Mouse (Mus musculus) thymus, adult 2 months (tissue): ENCODE measurements around the gene Edil3. TPM values are rescaled to one million over a fixed set of nuclear protein-coding genes. Genes with fewer than 3 reads are reported as not detected.

Experiments
- DNase-seq: peaks from one replicate; pipeline ENCODE4 v3.0.0; 2021
- H3K27ac ChIP-seq: fragments of 200-500 bp; 2 replicates; pipeline ENCODE4 v1.5.1; 2012; ENCODE audit warnings: low read length, control low read depth; ENCODE audit not compliant: control insufficient read depth, insufficient read depth
- H3K27me3 ChIP-seq: fragments of 200-500 bp; 2 replicates; pipeline ENCODE4 v1.6.1; 2012; ENCODE audit warnings: mild to moderate bottlenecking, low read length, moderate library complexity, mixed read lengths; ENCODE audit not compliant: control insufficient read depth, insufficient read depth
- H3K36me3 ChIP-seq: fragments of 200-500 bp; 2 replicates; pipeline ENCODE4 v1.6.1; 2012; ENCODE audit warnings: mild to moderate bottlenecking, low read length, moderate library complexity; ENCODE audit not compliant: control insufficient read depth, insufficient read depth
- H3K4me1 ChIP-seq: fragments of 200-500 bp; replicated peaks from 2 replicates; pipeline ENCODE4 v1.6.1; 2012; ENCODE audit warnings: low read length; ENCODE audit not compliant: control insufficient read depth, insufficient read depth
- H3K4me3 ChIP-seq: fragments of 200-500 bp; 2 replicates; pipeline ENCODE4 v1.5.1; 2012; ENCODE audit warnings: mild to moderate bottlenecking, low read length, control low read depth, moderate library complexity; ENCODE audit not compliant: control insufficient read depth, insufficient read depth
- CTCF ChIP-seq: fragments of 200-500 bp; IDR thresholded peaks from 2 replicates; pipeline ENCODE4 v1.5.1; 2012; ENCODE audit warnings: mild to moderate bottlenecking, control low read depth, low read length, moderate library complexity, borderline replicate concordance; ENCODE audit not compliant: control insufficient read depth, poor library complexity, insufficient read depth; ENCODE audit errors: extremely low read depth
- POLR2A ChIP-seq: fragments of 200-500 bp; IDR thresholded peaks from 2 replicates; pipeline ENCODE4 v1.6.1; 2012; ENCODE audit warnings: mild to moderate bottlenecking, low read length, control low read depth, moderate library complexity; ENCODE audit not compliant: control insufficient read depth, poor library complexity, insufficient read depth; ENCODE audit errors: extremely low read depth
- WGBS: fragments of 180-500 bp; shearing (Covaris S2); methylation state at CpG from one replicate; pipeline ENCODE4 v1.1.7; 2018; 5-methylcytosine and 5-hydroxymethylcytosine counted together
- polyA plus RNA-seq: library from polyadenylated mRNA; depleted of rRNA; stranded (reverse); fragments of >200 nt; gene quantifications from 2 replicates; pipeline ENCODE4 v1.2.3, GENCODE M21; 2012

Edil3 gene
- polyA plus RNA-seq, 1 experiment = not detected

DNA sequence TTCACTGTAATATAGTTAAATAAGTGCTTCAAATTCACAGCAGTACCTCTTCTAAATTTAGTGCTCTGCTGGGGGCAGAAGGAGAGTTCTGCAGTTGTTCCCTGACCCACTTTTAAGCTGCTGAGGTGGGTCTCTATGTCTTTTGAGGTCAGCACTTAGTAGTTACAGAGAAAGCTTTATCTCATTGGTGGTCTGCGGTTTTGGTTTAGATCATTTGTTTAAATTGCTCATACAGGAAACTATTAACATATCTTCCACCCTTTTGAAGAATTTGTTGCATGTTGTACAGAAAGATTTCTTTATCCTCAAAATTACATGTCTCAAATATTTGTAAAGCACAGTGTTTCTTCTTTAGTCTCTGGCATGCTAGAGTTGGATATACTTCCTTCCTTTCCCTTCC, 12.5 kb downstream of the Edil3 start:
- WGBS = 63% methylated on average over 1 of the region's 1 CpGs
- H3K27ac ChIP-seq = no peak overlapping the region
- no peaks in the 10 kb centered on the region for H3K27me3 ChIP-seq
- DNase-seq = no peak
- TF ChIP-seq POLR2A = no peak
- TF ChIP-seq CTCF = no peak
- H3K4me1 ChIP-seq = no peaks in the 10 kb centered on the region
- H3K36me3 ChIP-seq = no peaks in the 10 kb centered on the region
- no peak overlapping the region for H3K4me3 ChIP-seq

DNA sequence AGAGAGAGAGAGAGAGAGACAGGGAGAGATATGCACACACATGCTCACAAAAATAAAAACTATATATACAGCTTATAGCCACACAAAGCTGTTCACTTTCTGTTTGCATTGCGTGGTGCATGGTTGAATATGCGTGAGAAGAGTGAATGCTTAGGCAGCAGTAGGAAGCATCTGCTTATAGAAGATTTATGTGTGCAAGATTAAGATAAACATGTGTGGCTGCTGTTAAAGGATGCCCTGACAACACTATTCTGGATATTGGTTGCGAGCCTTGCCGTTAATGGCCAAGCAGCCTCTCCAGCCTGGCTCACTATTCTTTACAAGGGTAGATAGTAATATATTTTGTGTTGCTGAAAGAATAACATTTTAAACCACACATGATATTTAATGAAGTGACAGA, 28.5 kb downstream of the Edil3 start:
- no peaks in the 10 kb centered on the region for H3K36me3 ChIP-seq
- H3K4me1 ChIP-seq = no peaks in the 10 kb centered on the region
- no peak for DNase-seq
- TF ChIP-seq CTCF = no peak
- TF ChIP-seq POLR2A = no peak
- no peak overlapping the region for H3K27ac ChIP-seq
- H3K4me3 ChIP-seq = no peak overlapping the region
- 69% methylated on average over 4 of the region's 4 CpGs for WGBS
- H3K27me3 ChIP-seq = no peaks in the 10 kb centered on the region

DNA sequence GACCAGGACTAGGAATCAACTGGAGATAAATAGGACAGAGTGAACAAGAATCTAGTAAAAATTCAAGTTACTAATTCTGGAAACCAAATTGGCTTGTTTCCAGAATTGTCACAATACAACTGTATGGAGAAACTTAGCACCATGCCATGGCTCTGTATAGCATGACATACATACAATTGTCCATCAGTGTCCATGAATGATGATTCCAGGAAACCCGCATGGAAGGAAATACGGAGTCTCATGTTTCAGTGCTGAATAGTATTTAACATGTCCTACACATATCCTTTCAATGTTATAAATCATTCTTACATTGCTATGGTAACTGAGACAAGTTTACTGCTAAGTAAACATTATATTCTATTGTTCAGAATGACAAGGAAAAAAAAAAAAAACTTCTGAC, 58.7 kb downstream of the Edil3 start:
- no peak for DNase-seq
- Histone ChIP-seq H3K36me3 (no peaks in the 10 kb centered on the region), H3K4me1 (no peaks in the 10 kb centered on the region), H3K27ac (no peak overlapping the region), H3K27me3 (no peaks in the 10 kb centered on the region), H3K4me3 (no peak overlapping the region)
- 85% methylated on average over 2 of the region's 2 CpGs for WGBS
- TF ChIP-seq POLR2A = no peak
- TF ChIP-seq CTCF = no peak

GRCm38 (mm10) chr13:88890728-88891127, 69.5 kb downstream of the Edil3 start:
- Histone ChIP-seq H3K36me3 (no peaks in the 10 kb centered on the region), H3K27me3 (no peaks in the 10 kb centered on the region), H3K4me1 (no peaks in the 10 kb centered on the region), H3K27ac (no peak overlapping the region), H3K4me3 (no peak overlapping the region)
- WGBS = 91% methylated on average over 3 of the region's 3 CpGs
- no peak for DNase-seq
- TF ChIP-seq CTCF (no peak), POLR2A (no peak)

DNA sequence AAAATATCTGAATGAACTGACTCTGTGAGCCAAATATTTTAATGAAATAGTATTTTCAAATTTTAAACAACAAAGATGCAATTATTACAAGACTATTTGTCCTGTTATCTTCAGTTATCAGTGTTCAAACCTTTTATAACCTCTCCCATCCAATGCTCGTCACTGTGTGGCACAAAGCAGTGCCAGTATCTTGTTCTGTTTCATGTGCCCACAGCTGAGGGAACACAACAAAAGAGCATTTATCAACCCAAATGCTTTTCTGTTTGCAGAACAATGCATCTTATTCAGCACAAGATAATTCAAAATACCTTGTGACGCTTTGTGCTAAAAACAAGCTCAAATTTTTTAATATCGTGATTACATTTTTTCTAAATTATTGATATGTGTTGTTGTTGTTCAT, 78.8 kb downstream of the Edil3 start:
- DNase-seq = no peak
- no peak for TF ChIP-seq CTCF
- no peak for TF ChIP-seq POLR2A
- Histone ChIP-seq H3K27me3 (no peaks in the 10 kb centered on the region), H3K4me3 (no peak overlapping the region), H3K36me3 (no peaks in the 10 kb centered on the region), H3K27ac (no peak overlapping the region), H3K4me1 (no peaks in the 10 kb centered on the region)
- WGBS = 96% methylated on average over 3 of the region's 3 CpGs

- Histone ChIP-seq H3K27me3 (no peaks in the 10 kb centered on the region), H3K27ac (no peak overlapping the region), H3K4me3 (no peak overlapping the region), H3K36me3 (no peaks in the 10 kb centered on the region), H3K4me1 (no peaks in the 10 kb centered on the region)
- WGBS = 93% methylated on average over 1 of the region's 1 CpGs
- no peak for TF ChIP-seq CTCF
- no peak for TF ChIP-seq POLR2A
- DNase-seq = no peak
These were observed 86.1 kb downstream of the Edil3 start for GRCm38 (mm10) chr13:88907405-88907804.

GRCm38 (mm10) chr13:88908187-88908586, 86.9 kb downstream of the Edil3 start:
- H3K4me3 ChIP-seq = no peak overlapping the region
- 88% methylated on average over 1 of the region's 1 CpGs for WGBS
- no peaks in the 10 kb centered on the region for H3K4me1 ChIP-seq
- no peaks in the 10 kb centered on the region for H3K36me3 ChIP-seq
- no peak for DNase-seq
- TF ChIP-seq CTCF = no peak
- no peak for TF ChIP-seq POLR2A
- H3K27me3 ChIP-seq = no peaks in the 10 kb centered on the region
- no peak overlapping the region for H3K27ac ChIP-seq
